Mouse (Mus musculus): ENCODE results near the gene Gm28230. TPM values are rescaled to one million over a fixed set of nuclear protein-coding genes. Genes with fewer than 3 reads are reported as not detected.

Gene Gm28230
- total RNA-seq, 1 experiment from 2014 or later: 1.7 TPM

DNA sequence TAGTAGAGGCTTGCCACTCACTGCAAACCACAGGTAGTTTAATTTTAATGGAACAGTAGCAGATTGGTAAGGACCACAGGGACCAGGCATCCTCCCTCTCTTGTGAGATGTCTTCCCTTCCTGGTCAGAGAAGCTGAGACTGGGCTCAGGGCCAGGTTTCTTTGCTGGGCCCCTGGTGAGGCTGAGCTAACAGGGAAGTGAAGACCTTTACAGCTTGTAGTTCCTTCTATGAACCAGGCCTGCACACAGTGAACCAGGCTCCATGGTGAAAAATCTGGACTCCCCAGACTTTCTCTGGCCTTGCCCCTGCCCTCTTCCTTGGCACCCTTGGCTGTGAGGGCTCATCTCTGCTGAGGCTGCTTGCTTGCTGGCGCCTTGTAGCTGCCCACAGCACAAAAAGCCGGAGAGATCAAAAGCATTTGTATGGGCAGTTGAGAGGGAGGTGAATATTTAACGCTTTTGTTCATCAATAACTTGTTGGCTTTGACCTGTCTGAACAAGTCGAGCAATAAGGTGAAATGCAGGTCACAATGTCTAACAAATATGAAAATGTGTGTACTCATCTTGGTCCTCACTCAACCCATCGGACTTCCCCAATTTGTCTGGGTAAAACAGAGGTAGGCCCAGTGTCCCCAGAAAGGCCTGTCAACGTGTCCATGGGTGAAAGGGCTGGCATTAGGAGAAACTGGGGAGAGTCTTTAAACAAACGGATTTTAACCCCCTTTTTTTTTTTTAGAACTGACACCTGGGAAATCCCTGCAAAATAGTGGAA lies 2.1 kb upstream of the Gm28230 start:
- DNase-seq: peak; percentile 47

DNA sequence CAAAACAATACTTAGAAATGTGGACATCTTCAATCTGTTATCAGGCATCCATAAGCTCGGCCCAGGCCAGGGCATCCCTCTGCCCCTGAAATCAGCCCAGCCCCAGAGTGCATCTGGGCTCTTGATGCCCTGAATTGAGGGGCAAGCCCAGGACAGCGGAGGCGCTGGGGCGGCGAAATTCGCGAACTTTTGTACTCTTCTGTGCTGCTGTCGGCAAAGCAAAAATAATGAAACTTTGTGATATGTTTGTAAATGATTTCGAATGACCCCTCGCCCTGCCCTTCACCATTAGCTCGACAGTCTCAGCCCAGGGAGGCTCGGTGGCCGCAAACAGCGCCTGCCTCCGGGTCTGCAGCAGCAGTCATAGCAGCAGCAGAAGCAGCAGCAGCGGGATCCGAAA lies 1.4 kb upstream of the Gm28230 start:
- no peak for DNase-seq

DNA sequence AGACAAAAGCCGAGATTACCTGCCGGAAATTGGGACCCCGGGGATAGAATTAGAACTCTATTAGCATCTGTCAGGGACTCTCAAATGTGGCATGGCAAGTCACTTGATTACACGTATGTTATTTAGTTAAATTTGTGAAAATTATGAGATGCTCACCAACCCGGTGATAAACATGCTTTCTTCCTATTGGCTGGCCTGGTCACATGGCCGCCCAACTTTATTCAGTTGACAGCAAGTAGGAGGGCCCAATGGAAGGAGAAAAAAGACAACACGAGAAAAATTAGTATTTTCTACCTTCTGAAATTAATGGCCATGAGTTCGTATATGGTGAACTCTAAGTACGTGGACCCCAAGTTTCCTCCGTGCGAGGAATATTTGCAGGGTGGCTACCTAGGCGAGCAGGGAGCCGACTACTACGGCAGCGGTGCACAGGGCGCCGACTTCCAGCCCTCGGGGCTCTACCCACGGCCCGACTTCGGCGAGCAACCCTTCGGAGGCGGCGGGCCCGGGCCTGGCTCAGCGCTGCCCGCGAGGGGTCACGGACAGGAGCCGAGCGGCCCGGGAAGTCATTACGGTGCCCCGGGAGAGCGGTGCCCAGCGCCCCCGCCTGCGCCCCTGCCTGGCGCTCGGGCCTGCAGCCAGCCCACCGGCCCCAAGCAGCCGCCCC lies 578 bp downstream of the Gm28230 start:
- DNase-seq: no peak

DNA sequence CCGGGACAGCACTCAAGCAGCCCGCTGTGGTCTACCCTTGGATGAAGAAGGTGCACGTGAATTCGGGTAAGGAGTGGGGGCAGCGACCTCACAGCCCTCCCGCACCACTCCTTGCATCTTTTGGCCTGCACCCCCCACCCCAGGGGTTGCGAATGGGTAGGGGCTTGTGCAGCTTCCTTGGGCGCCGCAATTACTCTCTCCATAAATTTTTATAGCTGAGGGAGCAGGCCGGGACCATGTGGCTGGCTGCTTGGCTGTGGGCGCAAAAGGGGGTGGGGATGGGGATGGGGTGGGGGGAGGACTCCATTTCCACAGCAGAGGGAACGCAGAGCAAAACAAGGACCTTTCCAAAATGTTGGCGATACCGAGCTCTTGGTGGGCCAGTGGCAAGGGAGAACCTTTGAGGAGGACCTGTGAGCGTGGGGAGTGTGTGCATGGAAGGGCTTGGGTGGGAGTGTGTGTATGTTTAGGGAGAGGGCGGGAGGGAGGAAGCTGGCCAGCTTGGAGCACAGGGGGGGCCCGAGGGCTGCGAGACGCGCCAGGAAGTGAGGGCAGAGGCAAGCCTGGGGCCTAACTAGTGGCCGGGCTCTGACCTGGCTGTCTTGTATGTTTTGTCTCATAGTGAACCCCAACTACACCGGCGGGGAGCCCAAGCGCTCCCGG lies 1.2 kb downstream of the Gm28230 start:
- DNase-seq: no peak

DNA sequence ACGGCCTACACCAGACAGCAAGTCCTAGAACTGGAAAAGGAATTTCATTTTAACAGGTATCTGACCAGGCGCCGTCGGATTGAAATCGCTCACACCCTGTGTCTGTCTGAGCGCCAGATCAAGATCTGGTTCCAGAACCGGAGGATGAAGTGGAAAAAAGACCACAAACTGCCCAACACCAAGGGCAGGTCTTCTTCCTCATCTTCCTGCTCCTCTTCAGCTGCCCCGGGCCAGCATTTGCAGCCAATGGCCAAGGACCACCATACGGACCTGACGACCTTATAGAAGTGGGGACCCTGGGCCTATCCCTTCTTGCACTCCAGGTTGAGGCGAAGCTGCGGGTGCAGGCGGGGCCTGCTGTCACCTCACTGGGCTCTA lies 1.8 kb downstream of the Gm28230 start:
- no peak for DNase-seq

DNA sequence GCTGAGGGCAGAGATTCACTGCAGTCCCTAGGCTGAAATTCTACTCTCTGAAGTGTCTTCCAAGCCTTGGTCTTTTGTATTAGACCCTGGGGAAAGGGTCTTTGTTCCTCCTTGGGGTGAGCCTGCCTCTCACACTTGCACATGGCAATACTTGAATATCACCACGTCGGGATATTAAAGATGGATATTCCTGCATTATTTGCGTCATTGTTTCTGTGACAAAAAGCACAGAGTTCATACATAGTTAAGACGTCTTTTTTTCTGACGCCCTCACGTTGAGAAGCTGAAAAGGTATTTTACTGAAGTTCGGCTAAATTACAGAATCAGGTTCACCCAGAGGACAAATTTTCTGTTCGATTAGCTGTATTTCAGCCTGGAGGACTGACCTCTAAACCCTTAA lies 3.8 kb downstream of the Gm28230 start:
- no peak for DNase-seq

DNA sequence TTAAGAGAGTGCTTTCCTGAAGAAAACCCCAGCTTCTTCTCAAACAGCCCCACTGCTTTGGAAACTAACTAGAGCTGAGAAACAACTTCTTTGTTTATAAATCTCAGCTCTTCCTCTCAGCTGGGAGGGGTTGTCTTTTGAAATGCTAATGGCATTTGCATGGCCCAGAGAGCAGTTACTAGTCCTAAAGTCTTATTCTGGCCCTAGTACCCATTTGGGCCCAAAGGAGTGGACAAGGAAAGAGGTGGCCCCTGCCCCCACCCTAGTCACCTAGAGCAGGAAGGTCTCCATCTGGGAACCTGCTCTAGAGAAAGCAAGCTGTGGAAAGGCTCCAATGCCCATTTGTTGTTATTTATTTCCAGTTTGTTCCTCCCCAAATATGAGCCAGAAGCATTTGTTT lies 4.5 kb downstream of the Gm28230 start:
- no peak for DNase-seq

DNA sequence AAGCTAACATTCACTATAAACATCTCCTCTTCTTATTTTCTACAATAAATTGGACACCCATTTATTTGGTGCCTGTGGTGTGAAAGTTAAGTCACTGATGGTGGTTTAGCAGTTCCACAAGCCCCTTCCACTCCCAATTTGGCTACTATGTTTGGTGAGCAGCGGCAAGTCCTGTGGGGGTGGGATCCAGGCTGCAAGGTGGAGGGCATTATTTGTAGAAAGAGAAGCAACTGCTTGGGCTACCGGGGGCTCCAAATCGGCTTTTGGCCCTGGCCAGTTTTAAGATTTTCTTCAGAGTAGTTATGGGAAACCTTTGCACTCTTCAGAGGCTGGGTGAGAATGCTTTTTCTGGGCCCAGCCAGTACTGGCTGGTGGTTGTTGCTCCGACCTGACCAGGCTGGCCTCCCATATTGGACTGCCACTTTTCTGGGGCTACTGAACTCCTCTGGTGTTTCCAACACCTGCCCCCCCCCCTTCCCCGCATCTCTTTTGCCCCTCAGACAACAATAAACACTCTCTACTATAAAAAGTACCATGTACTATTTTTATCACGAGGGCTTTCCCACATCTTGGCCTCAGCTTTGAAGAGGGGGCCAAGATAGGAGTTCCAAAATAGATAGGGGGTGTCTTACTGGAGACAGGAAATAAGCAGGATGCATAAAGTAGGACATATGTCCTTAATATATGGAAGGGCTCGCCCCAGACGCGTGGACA lies 5.4 kb downstream of the Gm28230 start:
- DNase-seq: no peak

DNA sequence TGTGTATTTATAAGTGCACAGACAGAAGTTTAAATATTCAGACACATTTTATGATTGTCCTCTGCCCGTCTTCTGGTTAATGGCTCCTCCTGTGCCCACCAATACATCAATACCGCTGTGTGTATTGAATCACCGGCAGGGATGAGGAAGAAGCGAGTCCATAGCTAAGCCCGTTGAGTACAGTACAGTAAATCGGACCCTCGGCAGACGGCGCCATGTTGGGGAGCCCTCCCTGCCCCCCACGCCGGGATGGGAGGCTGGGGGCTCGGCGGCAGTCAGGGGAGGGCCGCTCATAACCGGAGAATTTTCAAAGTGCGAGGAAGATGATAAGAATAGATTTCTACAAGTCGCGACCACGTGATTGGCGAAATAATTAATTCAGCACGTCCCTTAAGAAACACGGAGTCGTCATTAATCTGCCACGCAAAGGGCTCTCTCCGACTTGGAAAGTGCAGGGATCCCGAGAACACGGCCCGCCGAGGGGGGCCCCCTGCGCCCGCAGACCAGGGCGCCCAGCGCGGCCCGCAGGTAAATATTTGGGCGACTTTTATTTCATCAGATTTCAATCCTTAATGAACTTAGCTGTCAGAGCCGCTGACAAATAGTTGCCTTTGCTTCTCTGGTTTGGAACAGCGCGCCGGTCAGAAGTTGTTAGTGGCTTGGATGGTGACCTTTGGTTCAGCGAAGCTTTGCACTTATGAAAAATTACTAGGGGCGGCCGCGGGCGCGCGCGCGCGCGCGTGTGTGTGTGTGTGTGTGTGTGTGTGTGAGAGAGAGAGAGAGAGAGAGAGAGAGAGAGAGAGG lies 6.2 kb downstream of the Gm28230 start:
- DNase-seq: no peak

DNA sequence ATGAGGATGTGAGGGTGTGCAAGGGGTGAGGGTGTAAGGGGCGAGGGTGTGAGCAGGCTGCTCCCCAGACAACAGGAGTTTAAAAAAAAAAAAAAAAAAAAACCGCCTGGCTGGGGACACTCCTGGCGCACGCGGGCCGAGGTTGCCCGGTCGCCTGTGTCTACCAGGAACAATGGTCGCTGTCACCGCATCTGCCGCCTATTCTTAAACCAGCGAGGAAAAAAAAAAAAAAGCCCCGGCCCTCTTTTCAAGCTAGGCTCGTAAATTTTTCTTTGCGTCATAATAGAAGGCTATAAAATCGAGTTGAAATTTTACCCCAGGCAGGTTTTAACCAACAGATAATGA lies 6.8 kb downstream of the Gm28230 start:
- DNase-seq: no peak

DNA sequence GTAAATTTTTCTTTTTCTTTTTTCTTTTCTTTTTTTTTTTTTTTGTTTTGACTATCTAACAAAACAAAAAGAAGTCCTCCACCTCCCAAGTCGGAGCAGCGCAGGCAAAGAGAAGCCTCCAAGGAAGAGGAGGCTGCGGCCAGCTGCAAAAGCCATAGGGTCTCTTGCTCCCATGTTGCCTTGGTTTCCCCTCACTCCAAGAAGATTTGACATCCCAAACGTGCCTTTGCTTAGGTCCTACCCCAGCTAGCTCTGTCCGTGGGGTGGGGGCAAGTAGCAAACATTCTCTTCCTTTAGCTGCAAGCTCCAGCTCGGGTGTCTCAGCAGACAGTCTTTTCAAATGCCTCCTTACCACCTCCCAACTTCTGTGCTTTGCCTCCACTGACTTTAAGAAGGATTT lies 7.2 kb downstream of the Gm28230 start:
- no peak for DNase-seq

DNA sequence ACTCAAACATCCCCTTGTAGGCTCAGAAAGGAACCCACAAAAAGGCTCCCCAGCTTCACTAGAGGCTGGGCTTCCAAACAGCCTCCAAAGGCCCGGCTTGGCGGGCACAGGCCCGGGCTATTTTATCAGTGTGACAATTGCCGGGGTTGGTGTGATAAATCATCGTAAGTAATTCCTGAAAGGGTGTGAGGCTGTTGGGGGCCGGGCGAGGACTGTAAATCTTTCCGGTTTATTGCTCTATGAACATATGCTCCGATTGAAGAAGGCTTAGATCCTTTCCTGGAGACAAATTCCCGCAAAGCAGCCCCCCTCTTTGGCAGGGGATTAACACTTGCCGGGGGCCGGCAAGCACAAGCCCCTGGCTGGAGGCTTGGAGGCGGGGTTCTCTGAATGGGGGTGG lies 7.9 kb downstream of the Gm28230 start:
- no peak for DNase-seq

DNA sequence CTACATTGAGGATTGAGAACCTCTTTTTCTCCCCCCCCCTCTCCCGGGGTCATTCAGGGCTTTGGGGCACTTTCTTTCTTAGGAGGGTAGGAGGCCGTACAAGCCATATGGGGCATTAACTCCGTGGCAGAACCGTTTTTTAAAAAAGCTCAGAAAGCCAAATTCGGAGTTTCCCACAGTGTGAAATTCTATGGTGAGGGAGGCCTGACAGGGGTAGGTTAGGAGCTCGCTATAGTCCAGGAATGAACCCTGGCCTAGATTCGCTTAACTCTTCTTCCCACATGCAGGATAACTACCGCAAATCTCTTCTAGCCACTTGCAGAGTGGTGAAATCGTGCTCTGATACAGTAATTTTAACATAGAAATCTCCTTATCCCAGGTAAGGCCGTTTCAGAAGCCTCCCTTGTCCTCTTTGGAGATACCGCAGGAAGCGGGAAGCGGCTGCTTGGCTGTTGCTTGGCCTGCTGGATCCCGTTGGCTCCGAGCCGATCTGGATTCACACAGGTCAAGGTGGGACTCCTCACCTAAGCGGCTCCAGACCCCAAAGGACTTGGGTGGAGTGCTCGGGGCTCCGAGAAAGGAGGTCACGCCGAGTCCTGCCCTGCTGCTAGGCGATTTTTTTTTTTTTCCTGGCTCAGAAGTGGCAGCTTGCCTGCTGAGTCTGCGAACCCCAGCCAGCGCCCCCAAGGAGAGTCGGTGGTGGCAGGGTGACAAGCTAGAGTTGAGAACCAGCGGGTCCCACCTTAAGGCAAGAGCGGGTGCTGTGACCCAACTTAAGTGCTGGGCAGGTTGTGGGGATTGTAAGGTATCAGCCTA lies 8.7 kb downstream of the Gm28230 start:
- no peak for DNase-seq

DNA sequence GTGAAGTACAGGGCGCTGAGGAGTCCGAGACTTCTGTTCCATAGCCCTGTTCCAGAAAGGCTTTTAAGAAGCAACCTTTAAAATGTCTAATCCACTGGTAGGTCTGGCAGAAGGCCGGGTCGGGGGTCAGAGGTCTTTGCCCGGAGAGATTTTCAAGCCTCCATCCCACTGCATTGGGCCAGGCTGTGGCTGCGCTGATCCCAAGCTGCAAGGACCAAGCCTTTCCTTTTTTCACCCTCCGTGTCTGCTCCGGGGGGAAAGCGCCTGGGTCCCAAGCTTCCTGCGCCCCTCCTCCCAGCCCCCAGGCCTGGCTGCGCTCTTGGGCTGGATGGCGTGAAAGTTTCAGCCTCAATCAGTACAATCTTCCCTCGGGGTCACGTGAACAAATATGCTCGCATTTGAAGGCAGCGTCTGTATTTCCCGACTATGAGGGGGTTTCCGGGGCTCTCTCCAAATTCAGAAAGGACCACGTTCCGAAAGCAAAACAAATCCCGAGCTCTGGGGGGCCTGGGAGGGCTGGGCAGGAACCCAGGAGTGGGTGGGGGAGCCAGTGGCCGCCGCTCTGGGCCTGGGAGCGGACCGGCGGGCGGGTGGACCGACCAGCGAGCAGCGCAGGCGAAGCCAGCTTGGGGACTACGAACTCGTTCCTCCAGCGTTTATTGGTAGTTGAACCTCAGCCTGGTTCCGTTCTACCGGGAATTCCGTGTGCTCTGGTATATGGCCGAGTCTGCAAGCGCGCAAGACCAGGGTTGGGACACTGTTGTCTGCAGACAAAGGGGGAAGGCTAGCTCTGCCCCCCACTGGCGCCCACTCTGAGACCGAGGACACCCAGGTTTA lies 9.5 kb downstream of the Gm28230 start:
- DNase-seq: no peak

DNA sequence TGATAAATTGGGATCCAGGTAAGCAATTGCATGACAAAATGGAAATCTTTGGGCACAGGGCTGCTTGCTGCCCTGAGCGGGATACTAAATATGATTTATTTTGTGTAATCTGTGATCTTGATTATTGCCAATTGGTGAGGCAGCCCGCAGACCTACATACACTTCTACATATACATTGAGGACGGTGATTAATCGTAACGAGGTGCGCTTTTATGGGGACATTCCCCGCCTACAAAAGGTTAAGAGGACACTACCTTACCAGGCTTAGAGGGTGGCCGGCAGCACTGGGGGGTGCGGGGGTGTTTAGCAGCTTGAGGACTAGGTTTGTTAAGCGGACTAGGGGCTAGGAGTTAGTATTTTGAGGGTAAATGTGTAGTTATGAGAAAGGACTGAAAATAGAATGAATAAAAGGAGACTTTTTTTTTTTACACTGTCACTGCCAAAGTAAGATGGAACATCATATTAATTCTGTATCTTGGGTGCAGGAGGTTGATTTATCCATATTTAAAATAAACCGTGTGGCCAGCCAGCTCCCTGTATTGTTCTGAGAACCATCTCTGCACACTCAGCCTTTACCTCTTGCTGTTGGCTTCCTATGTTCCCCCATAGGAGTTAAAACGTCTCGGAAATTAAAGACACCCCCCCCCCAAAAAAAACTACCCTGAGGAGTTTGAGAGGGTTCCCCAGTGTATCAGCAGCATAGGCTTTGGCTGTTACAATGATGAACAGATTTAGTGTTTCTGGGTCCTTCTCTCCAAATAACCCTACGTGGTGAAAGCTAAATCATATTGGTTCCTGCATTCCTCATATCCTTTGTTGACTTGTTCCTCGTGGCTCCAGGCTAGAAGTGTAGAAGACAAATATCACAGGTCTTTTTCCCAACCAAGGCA lies 10.4 kb downstream of the Gm28230 start:
- DNase-seq: no peak

DNA sequence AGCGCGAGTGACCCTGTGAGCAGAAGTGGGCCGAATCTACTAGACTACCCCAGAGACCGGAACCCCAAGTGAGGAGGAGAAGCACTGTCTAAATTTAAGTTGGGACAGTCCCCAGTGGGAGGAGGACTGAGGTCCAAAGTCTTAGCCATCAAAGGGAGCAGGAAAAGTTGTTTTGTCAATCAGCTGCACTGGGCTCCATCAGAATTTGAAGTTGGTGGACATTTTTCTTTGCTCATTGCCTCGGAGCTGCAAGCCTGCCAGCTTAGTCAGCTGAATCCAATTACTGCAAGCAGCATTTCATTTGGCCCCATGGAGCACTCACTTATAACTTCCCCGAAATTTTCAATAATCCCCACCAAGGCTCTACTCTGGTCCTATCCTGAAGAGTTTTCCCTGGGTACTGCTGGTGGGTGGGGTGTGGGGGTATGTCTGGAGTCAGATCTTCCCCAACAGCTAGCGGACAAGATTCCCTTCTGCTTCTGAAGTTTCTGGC lies 11.1 kb downstream of the Gm28230 start:
- no peak for DNase-seq

DNA sequence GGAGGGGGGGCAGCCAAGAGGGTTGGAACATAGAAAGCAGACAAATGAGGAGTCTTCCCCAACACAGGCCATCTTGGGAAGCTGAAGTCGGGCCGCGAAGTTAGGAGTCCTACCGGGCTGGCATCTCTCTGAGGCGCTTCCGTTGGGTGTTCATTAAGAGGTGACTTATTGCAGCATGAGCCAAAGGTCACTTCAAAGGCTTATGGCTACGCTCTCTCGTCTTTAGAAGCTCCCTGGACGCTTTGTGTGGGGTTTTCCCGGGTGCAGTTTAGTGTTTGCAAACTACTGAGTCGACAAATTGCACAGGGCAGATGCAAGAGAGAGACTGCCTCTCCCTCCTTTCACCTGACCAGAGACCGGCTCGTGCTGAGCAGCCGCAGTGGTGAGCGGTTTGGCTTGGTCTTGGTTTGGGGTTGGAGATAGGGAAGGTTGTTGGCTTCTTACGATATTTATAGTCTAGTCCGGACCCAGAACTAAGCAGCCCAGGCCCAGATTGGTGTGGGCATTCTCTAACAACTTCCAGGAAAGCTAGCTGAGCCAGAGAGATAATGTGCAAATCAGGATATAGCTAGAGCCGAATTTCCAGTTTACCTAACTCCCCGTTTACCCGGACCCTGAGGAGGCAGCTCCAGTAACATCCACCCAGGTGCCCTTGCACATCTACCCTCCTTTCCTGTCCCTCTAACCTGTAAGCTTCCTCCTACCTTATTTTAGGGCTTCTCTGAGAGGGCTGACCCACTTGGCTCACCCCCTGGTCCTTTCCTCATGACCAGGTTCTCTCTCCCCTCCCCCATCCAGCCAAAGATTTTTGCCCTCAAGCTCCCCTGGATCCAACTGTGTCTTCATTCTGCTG lies 12.3 kb downstream of the Gm28230 start:
- DNase-seq: peak; percentile 28

DNA sequence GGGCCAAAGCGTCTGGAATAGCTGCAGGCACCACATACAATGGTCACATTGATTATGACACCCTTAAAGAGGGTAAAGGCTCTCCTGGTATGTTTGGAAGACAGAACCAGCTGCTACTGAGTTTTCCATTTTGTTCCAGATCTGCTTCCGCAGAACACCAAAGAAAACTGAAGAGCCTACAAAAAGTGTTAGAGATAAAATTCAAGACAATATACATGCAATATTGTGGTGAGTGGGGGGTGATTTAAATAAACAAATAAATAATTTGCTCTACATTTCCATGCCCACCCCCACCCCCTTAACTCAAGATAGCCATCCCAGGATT lies 12.9 kb downstream of the Gm28230 start:
- DNase-seq: no peak
